Mouse (Mus musculus): Measurements from ENCODE around the gene Tex21. TPM values are rescaled to one million over a fixed set of nuclear protein-coding genes. Genes with fewer than 3 reads are reported as not detected.

The Tex21 gene
- total RNA-seq (2021), result not detected

- intact Hi-C loops (cut with DNase I), result no loop called here
- no peak for DNase-seq
These were observed at the start of gene Tex21 for GRCm38 (mm10) chr12:76246646-76247045. Gene Tex21 (minus strand): TSS chr12:76246746.

GRCm38 (mm10) chr12:76293192-76293591, 46.6 kb upstream of the Tex21 start:
- intact Hi-C loops (cut with DNase I), result no loop called here
- DNase-seq, result peak; percentile 66

GRCm38 (mm10) chr12:76290271-76290670, 43.7 kb upstream of the Tex21 start:
- intact Hi-C loops (cut with DNase I), result no loop called here
- DNase-seq, result no peak

GRCm38 (mm10) chr12:76289428-76289827, 42.9 kb upstream of the Tex21 start:
- intact Hi-C loops (cut with DNase I), result no loop called here
- DNase-seq, result no peak

- intact Hi-C loops (cut with DNase I), result no loop called here
These were observed 41.9 kb upstream of the Tex21 start for GRCm38 (mm10) chr12:76288494-76288893.

GRCm38 (mm10) chr12:76287986-76288385, 41.4 kb upstream of the Tex21 start:
- intact Hi-C loops (cut with DNase I), result no loop called here

More at GRCm38 (mm10) chr12:76288494-76288893, 41.9 kb upstream of the Tex21 start:
- no peak for DNase-seq

GRCm38 (mm10) chr12:76285418-76285817, 38.9 kb upstream of the Tex21 start:
- intact Hi-C loops (cut with DNase I), result no loop called here
- no peak for DNase-seq

More at GRCm38 (mm10) chr12:76287986-76288385, 41.4 kb upstream of the Tex21 start:
- no peak for DNase-seq

GRCm38 (mm10) chr12:76282532-76283173, 36.1 kb upstream of the Tex21 start:
- DNase-seq, result peak; percentile 61
- intact Hi-C loops (cut with DNase I), result no loop called here

- intact Hi-C loops (cut with DNase I), result no loop called here
- DNase-seq, result peak; percentile 53
These were observed 35.6 kb upstream of the Tex21 start for GRCm38 (mm10) chr12:76282132-76282531.

- intact Hi-C loops (cut with DNase I), result no loop called here
- no peak for DNase-seq
These were observed 34.6 kb upstream of the Tex21 start for GRCm38 (mm10) chr12:76281111-76281660.

- DNase-seq, result no peak
- intact Hi-C loops (cut with DNase I), result no loop called here
These were observed 34.0 kb upstream of the Tex21 start for GRCm38 (mm10) chr12:76280556-76280955.

- intact Hi-C loops (cut with DNase I), result no loop called here
These were observed 31.7 kb upstream of the Tex21 start for GRCm38 (mm10) chr12:76278209-76278608.

GRCm38 (mm10) chr12:76272610-76273524, 26.3 kb upstream of the Tex21 start:
- intact Hi-C loops (cut with DNase I), result no loop called here
- no peak for DNase-seq

More at GRCm38 (mm10) chr12:76278209-76278608, 31.7 kb upstream of the Tex21 start:
- no peak for DNase-seq

GRCm38 (mm10) chr12:76271516-76271915, 25.0 kb upstream of the Tex21 start:
- no peak for DNase-seq

GRCm38 (mm10) chr12:76269196-76269595, 22.6 kb upstream of the Tex21 start:
- DNase-seq, result no peak
- intact Hi-C loops (cut with DNase I), result loop anchor here (5.0 kb wide), 1 partner anchor 73 kb away; no protein-coding TSS in a partner anchor

More at GRCm38 (mm10) chr12:76271516-76271915, 25.0 kb upstream of the Tex21 start:
- intact Hi-C loops (cut with DNase I), result no loop called here

- no peak for DNase-seq
- intact Hi-C loops (cut with DNase I), result loop anchor here (5.0 kb wide), 1 partner anchor 74 kb away; no protein-coding TSS in a partner anchor
These were observed 22.1 kb upstream of the Tex21 start for GRCm38 (mm10) chr12:76268686-76269085.

- intact Hi-C loops (cut with DNase I), result loop anchor here (5.0 kb wide), 1 partner anchor 75 kb away; no protein-coding TSS in a partner anchor
- no peak for DNase-seq
These were observed 20.3 kb upstream of the Tex21 start for GRCm38 (mm10) chr12:76266875-76267274.

GRCm38 (mm10) chr12:76265001-76265400, 18.5 kb upstream of the Tex21 start:
- intact Hi-C loops (cut with DNase I), result loop anchor here (5.0 kb wide), 1 partner anchor 77 kb away; no protein-coding TSS in a partner anchor

GRCm38 (mm10) chr12:76264325-76264965, 17.9 kb upstream of the Tex21 start:
- DNase-seq, result peak; percentile 67
- intact Hi-C loops (cut with DNase I), result no loop called here

More at GRCm38 (mm10) chr12:76265001-76265400, 18.5 kb upstream of the Tex21 start:
- DNase-seq, result no peak

GRCm38 (mm10) chr12:76263876-76264275, 17.3 kb upstream of the Tex21 start:
- no peak for DNase-seq
- intact Hi-C loops (cut with DNase I), result no loop called here
